Mouse (Mus musculus) heart, adult 2 months (tissue): ENCODE data around the gene Apoc1.

ENCODE experiments used
- CTCF ChIP-seq: fragments of 200-600 bp; IDR thresholded peaks from 2 replicates; pipeline ENCODE4 v1.8.1; 2022; ENCODE audit warnings: antibody characterized with exemption, mild to moderate bottlenecking, moderate library complexity
- EP300 ChIP-seq: fragments of 200-500 bp; IDR thresholded peaks from 2 replicates; pipeline ENCODE4 v1.6.1; 2011; ENCODE audit warnings: low read depth, low read length, control low read depth; ENCODE audit not compliant: insufficient read depth
- POLR2A ChIP-seq: fragments of 200-500 bp; IDR thresholded peaks from 2 replicates; pipeline ENCODE4 v1.6.1; 2011; ENCODE audit warnings: mild to moderate bottlenecking, low read depth, low read length, control low read depth; ENCODE audit not compliant: insufficient read depth

DNA sequence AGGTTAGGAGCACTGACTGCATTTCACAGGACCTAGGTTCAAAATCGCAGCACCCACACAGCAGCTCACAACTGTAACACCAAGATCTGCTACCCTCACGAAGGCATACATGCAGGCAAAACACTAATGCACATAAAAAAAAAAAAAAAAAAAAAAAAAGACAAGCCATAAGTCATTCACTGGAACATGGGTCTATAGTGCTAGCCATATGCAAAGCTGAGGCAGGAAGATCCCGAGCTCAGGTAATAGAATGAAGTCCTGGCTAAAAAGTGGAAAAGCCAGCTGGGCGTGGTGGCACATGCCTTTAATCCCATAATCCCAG is 7.3 kb upstream of the Apoc1 start:
- TF ChIP-seq POLR2A (no peak), CTCF (no peak), EP300 (no peak)
